Mouse (Mus musculus) heart, embryonic 12.5 days (tissue): ENCODE measurements at regions not wholly inside any gene's neighbourhood (a gene's known extent, or its start where the extent isn't known, plus 50 kb on each side); places are given as distances from the start of the nearest gene placed in this dataset.
A peak's percentile ranks its signal among the peaks of the same experiment; 100 is the strongest.

Experiments
- ATAC-seq: fragments of 200-750 bp; cut with Nextera tagmentation; 2 replicates; pipeline ENCODE4 v1.8.0; 2017; ENCODE audit warnings: moderate TSS enrichment, moderate library complexity; ENCODE audit not compliant: insufficient number of reproducible peaks, low FRiP score
- H3K27ac ChIP-seq: fragments of 300-500 bp; sonication (generic); 2 replicates; pipeline ENCODE4 v1.5.1; 2016; ENCODE audit warnings: mild to moderate bottlenecking, moderate library complexity; ENCODE audit not compliant: poor library complexity, severe bottlenecking
- H3K27me3 ChIP-seq: fragments of 300-500 bp; sonication (generic); replicated peaks from 2 replicates; pipeline ENCODE4 v1.6.1; 2016; ENCODE audit warnings: mild to moderate bottlenecking, moderate library complexity
- H3K36me3 ChIP-seq: fragments of 300-500 bp; sonication (generic); 2 replicates; pipeline ENCODE4 v1.6.1; 2016; ENCODE audit warnings: mild to moderate bottlenecking, moderate library complexity
- H3K4me1 ChIP-seq: fragments of 300-500 bp; sonication (generic); replicated peaks from 2 replicates; pipeline ENCODE4 v1.6.1; 2016; ENCODE audit warnings: mild to moderate bottlenecking
- H3K4me2 ChIP-seq: fragments of 300-500 bp; sonication (generic); 2 replicates; pipeline ENCODE4 v1.6.1; 2016; ENCODE audit warnings: mild to moderate bottlenecking, moderate library complexity
- H3K4me3 ChIP-seq: fragments of 300-500 bp; sonication (generic); 2 replicates; pipeline ENCODE4 v1.5.1; 2016; ENCODE audit warnings: mild to moderate bottlenecking
- H3K9ac ChIP-seq: fragments of 300-500 bp; sonication (generic); 2 replicates; pipeline ENCODE4 v1.6.1; 2016; ENCODE audit warnings: mild to moderate bottlenecking, moderate library complexity
- H3K9me3 ChIP-seq: fragments of 300-500 bp; sonication (generic); replicated peaks from 2 replicates; pipeline ENCODE4 v1.6.1; 2016; ENCODE audit warnings: mild to moderate bottlenecking, moderate library complexity
- whole genome bisulfite sequencing: fragments of 180-500 bp; shearing (Covaris S2); methylation state at CpG from one replicate; pipeline ENCODE4 v1.1.7; 2016; 5-methylcytosine and 5-hydroxymethylcytosine counted together

DNA sequence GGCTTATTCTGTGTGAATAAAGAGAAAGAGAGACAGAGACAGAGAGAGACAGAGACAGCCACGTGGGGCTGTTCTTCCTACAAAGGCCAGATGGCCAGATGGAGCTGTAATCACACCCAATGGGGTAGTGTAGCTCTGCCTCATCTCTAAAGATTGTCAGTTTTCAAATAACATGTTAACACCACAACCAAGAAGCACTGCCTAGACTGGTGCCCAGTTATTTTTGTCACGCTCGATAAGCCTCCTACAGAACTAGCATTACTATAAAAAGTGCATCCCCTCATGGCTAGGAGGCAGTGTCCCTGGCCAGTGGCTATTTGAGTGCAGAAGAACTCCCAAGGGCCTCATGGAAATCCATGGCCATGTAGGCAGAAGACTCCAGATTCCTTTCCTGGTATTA lies 90.0 kb upstream of the Irx4 start:
- Histone ChIP-seq H3K9ac (no peak overlapping the region), H3K27me3 (no peaks in the 10 kb centered on the region), H3K4me2 (no peak overlapping the region), H3K9me3 (no peaks in the 10 kb centered on the region), H3K27ac (peak overlapping the region; percentile 86), H3K4me1 (0 out of 2 replicates have a peak, but pooled peaks cover 2% of the 10 kb centered on the region), H3K36me3 (no peaks in the 10 kb centered on the region), H3K4me3 (no peak overlapping the region)
- peak; percentile 25; the same call in 1 of the 2 replicates for ATAC-seq
- WGBS: 42% methylated on average over 3 of the region's 3 CpGs

DNA sequence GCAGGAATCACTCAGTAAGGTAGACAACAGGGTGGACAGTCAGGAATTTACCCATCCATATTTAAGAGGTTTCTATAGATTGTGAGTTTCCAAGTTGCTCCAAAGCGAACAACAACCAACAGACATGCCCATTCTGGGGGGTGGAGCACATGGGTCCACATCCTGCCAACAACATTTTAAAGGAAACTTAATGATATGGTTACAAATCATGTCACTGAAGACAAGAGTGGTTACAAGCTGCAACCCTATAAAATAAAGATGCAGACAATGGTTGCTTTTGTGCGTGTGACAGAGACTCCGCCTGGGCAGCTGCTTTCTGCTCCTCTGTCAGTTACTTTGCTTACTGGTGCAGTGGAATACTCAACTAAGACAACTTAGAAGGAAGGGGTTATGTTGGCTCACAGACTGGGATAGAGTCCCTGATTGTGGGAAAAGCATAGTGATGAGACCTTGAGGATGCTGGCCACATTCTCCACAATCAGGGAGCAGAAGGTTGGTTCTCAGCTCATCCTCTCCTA lies 52.3 kb upstream of the Irx4 start:
- Histone ChIP-seq H3K4me2 (no peak overlapping the region), H3K27ac (no peak overlapping the region), H3K36me3 (no peaks in the 10 kb centered on the region), H3K9me3 (no peaks in the 10 kb centered on the region), H3K9ac (no peak overlapping the region), H3K4me1 (no peaks in the 10 kb centered on the region), H3K27me3 (0 out of 2 replicates have a peak, but pooled peaks cover 5% of the 10 kb centered on the region), H3K4me3 (no peak overlapping the region)
- WGBS: 82% methylated on average over 3 of the region's 3 CpGs
- no peak for ATAC-seq
